Mouse (Mus musculus) heart, adult 2 months (tissue): ENCODE measurements at regions not wholly inside any gene's neighbourhood (a gene's known extent, or its start where the extent isn't known, plus 50 kb on each side); places are given as distances from the start of the nearest gene placed in this dataset.

ENCODE experiments used
- CTCF ChIP-seq: fragments of 200-600 bp; IDR thresholded peaks from 2 replicates; pipeline ENCODE4 v1.8.1; 2022; ENCODE audit warnings: antibody characterized with exemption, mild to moderate bottlenecking, moderate library complexity
- EP300 ChIP-seq: fragments of 200-500 bp; IDR thresholded peaks from 2 replicates; pipeline ENCODE4 v1.6.1; 2011; ENCODE audit warnings: low read depth, low read length, control low read depth; ENCODE audit not compliant: insufficient read depth
- POLR2A ChIP-seq: fragments of 200-500 bp; IDR thresholded peaks from 2 replicates; pipeline ENCODE4 v1.6.1; 2011; ENCODE audit warnings: mild to moderate bottlenecking, low read depth, low read length, control low read depth; ENCODE audit not compliant: insufficient read depth

- TF ChIP-seq EP300 (0 out of 2 replicates have a peak, but pooled peaks have one; percentile 45), POLR2A (no peak), CTCF (peak; percentile 91)
Observed at GRCm38 (mm10) chr15:52160181-52161088, 1724.3 kb upstream of the Gm7489 start.
